Mouse (Mus musculus): Measurements from ENCODE around the gene Uhmk1. TPM values are rescaled to one million over a fixed set of nuclear protein-coding genes. Genes with fewer than 3 reads are reported as not detected.
A peak's percentile ranks its signal among the peaks of the same experiment; 100 is the strongest.

The Uhmk1 gene
- polyA plus RNA-seq, 1 experiment from 2014 or later = 5.6 TPM

GRCm38 (mm10) chr1:170174814-170175332 is 40.3 kb downstream of the Uhmk1 start, which contains the start of gene Uap1:
Uap1 (minus strand) TSS chr1:170174957.
- peak; percentile 96 for ATAC-seq (ENCODE audit: low read depth)
- WGBS (ENCODE audit: insufficient replicate concordance) = under 1% methylated on average over 52 of the region's 52 CpGs

GRCm38 (mm10) chr1:170173991-170174813 is 41.0 kb downstream of the Uhmk1 start:
- Histone ChIP-seq H3K4me1 (replicated peaks) (peaks cover 41% of the 10 kb centered on the region), H3K27me3 (no peaks in the 10 kb centered on the region), H3K9ac (peak overlapping the region; percentile 92), H3K4me3 (replicated peaks) (peak overlapping the region; percentile 92), H3K27ac (peak overlapping the region; percentile 85), H3K4me2 (peak overlapping the region; percentile 88), H3K36me3 (no peaks in the 10 kb centered on the region), H3K9me3 (replicated peaks) (no peaks in the 10 kb centered on the region)
- DNase-seq = peak; percentile 9
- peak; percentile 57 for ATAC-seq (ENCODE audit: low read depth)
- WGBS (ENCODE audit: insufficient replicate concordance) = under 1% methylated on average over 50 of the region's 50 CpGs

More at GRCm38 (mm10) chr1:170174814-170175332, 40.3 kb downstream of the Uhmk1 start, which contains the start of gene Uap1:
- Histone ChIP-seq H3K9me3 (replicated peaks) (no peaks in the 10 kb centered on the region), H3K36me3 (no peaks in the 10 kb centered on the region), H3K4me2 (peak within 1 kb of the TSS; percentile 88), H3K27me3 (no peaks in the 10 kb centered on the region), H3K9ac (peak within 1 kb of the TSS; percentile 92), H3K4me1 (replicated peaks) (peaks cover 41% of the 10 kb centered on the region), H3K4me3 (replicated peaks) (peak within 1 kb of the TSS; percentile 92), H3K27ac (peak within 1 kb of the TSS; percentile 95)
- peak; percentile 84 for DNase-seq

- WGBS (ENCODE audit: insufficient replicate concordance) = 53% methylated on average over 6 of the region's 6 CpGs
- Histone ChIP-seq H3K4me2 (no peak overlapping the region), H3K27me3 (no peaks in the 10 kb centered on the region), H3K36me3 (peaks cover 24% of the 10 kb centered on the region), H3K4me1 (replicated peaks) (peaks cover 25% of the 10 kb centered on the region), H3K27ac (no peak overlapping the region), H3K9ac (no peak overlapping the region), H3K4me3 (replicated peaks) (no peak overlapping the region), H3K9me3 (replicated peaks) (no peaks in the 10 kb centered on the region)
- no peak for ATAC-seq (ENCODE audit: low read depth)
- DNase-seq = no peak
These were observed 47.4 kb downstream of the Uhmk1 start for GRCm38 (mm10) chr1:170167781-170168180.

GRCm38 (mm10) chr1:170164913-170165312 is 50.3 kb downstream of the Uhmk1 start:
- H3K36me3 ChIP-seq = peaks cover 46% of the 10 kb centered on the region
- H3K4me1 ChIP-seq (replicated peaks) = peaks cover 36% of the 10 kb centered on the region
- H3K9me3 ChIP-seq (replicated peaks) = no peaks in the 10 kb centered on the region
- no peak overlapping the region for H3K27ac ChIP-seq
- H3K9ac ChIP-seq = no peak overlapping the region
- no peak overlapping the region for H3K4me3 ChIP-seq (replicated peaks)
- DNase-seq (no peak), ATAC-seq (ENCODE audit: low read depth) (no peak)
- H3K27me3 ChIP-seq = no peaks in the 10 kb centered on the region
- 65% methylated on average over 3 of the region's 3 CpGs for WGBS (ENCODE audit: insufficient replicate concordance)
- no peak overlapping the region for H3K4me2 ChIP-seq

GRCm38 (mm10) chr1:170164053-170164614 is 51.1 kb downstream of the Uhmk1 start:
- no peak for DNase-seq
- WGBS (ENCODE audit: insufficient replicate concordance) = 70% methylated on average over 2 of the region's 2 CpGs
- Histone ChIP-seq H3K27me3 (no peaks in the 10 kb centered on the region), H3K9me3 (replicated peaks) (no peaks in the 10 kb centered on the region), H3K36me3 (peaks cover 48% of the 10 kb centered on the region), H3K4me1 (replicated peaks) (peaks cover 36% of the 10 kb centered on the region), H3K9ac (no peak overlapping the region), H3K4me3 (replicated peaks) (no peak overlapping the region), H3K4me2 (no peak overlapping the region), H3K27ac (no peak overlapping the region)
- no peak for ATAC-seq (ENCODE audit: low read depth)

GRCm38 (mm10) chr1:170163398-170163943 is 51.7 kb downstream of the Uhmk1 start:
- no peak for DNase-seq
- 54% methylated on average over 3 of the region's 3 CpGs for WGBS (ENCODE audit: insufficient replicate concordance)
- H3K9ac ChIP-seq = no peak overlapping the region
- H3K27me3 ChIP-seq = no peaks in the 10 kb centered on the region
- ATAC-seq (ENCODE audit: low read depth) = no peak
- H3K9me3 ChIP-seq (replicated peaks) = no peaks in the 10 kb centered on the region
- H3K4me2 ChIP-seq = no peak overlapping the region
- peaks cover 34% of the 10 kb centered on the region for H3K4me1 ChIP-seq (replicated peaks)
- no peak overlapping the region for H3K4me3 ChIP-seq (replicated peaks)
- no peak overlapping the region for H3K27ac ChIP-seq
- peaks cover 55% of the 10 kb centered on the region for H3K36me3 ChIP-seq

GRCm38 (mm10) chr1:170161852-170162251 is 53.3 kb downstream of the Uhmk1 start:
- no peaks in the 10 kb centered on the region for H3K27me3 ChIP-seq
- no peaks in the 10 kb centered on the region for H3K9me3 ChIP-seq (replicated peaks)
- no peak overlapping the region for H3K4me3 ChIP-seq (replicated peaks)
- ATAC-seq (ENCODE audit: low read depth) = no peak
- H3K36me3 ChIP-seq = peaks cover 66% of the 10 kb centered on the region
- no peak overlapping the region for H3K27ac ChIP-seq
- 66% methylated on average over 6 of the region's 6 CpGs for WGBS (ENCODE audit: insufficient replicate concordance)
- DNase-seq = no peak
- H3K9ac ChIP-seq = no peak overlapping the region
- H3K4me2 ChIP-seq = no peak overlapping the region
- H3K4me1 ChIP-seq (replicated peaks) = peaks cover 23% of the 10 kb centered on the region

- Histone ChIP-seq H3K4me2 (no peak overlapping the region), H3K4me3 (replicated peaks) (no peak overlapping the region), H3K4me1 (replicated peaks) (peaks cover 23% of the 10 kb centered on the region), H3K9me3 (replicated peaks) (no peaks in the 10 kb centered on the region), H3K27ac (no peak overlapping the region), H3K36me3 (peaks cover 62% of the 10 kb centered on the region), H3K9ac (no peak overlapping the region), H3K27me3 (no peaks in the 10 kb centered on the region)
- DNase-seq (no peak), ATAC-seq (ENCODE audit: low read depth) (no peak)
- WGBS (ENCODE audit: insufficient replicate concordance) = 54% methylated on average over 3 of the region's 3 CpGs
These were observed 54.7 kb downstream of the Uhmk1 start for GRCm38 (mm10) chr1:170160397-170160938.

GRCm38 (mm10) chr1:170159707-170160106 is 55.5 kb downstream of the Uhmk1 start:
- H3K36me3 ChIP-seq = peaks cover 60% of the 10 kb centered on the region
- H3K9ac ChIP-seq = no peak overlapping the region
- no peaks in the 10 kb centered on the region for H3K27me3 ChIP-seq
- 73% methylated on average over 2 of the region's 2 CpGs for WGBS (ENCODE audit: insufficient replicate concordance)
- DNase-seq = no peak
- no peaks in the 10 kb centered on the region for H3K9me3 ChIP-seq (replicated peaks)
- no peak for ATAC-seq (ENCODE audit: low read depth)
- H3K4me1 ChIP-seq (replicated peaks) = peaks cover 23% of the 10 kb centered on the region
- no peak overlapping the region for H3K4me2 ChIP-seq
- H3K4me3 ChIP-seq (replicated peaks) = no peak overlapping the region
- no peak overlapping the region for H3K27ac ChIP-seq

GRCm38 (mm10) chr1:170155761-170156160 is 59.4 kb downstream of the Uhmk1 start:
- no peaks in the 10 kb centered on the region for H3K9me3 ChIP-seq (replicated peaks)
- 0 out of 2 replicates have a peak, but pooled peaks cover 3% of the 10 kb centered on the region for H3K4me1 ChIP-seq (replicated peaks)
- no peak overlapping the region for H3K4me2 ChIP-seq
- ATAC-seq (ENCODE audit: low read depth) = no peak
- 86% methylated on average over 5 of the region's 5 CpGs for WGBS (ENCODE audit: insufficient replicate concordance)
- no peak for DNase-seq
- H3K4me3 ChIP-seq (replicated peaks) = no peak overlapping the region
- H3K9ac ChIP-seq = no peak overlapping the region
- peaks cover 49% of the 10 kb centered on the region for H3K36me3 ChIP-seq
- H3K27me3 ChIP-seq = no peaks in the 10 kb centered on the region
- H3K27ac ChIP-seq = no peak overlapping the region

GRCm38 (mm10) chr1:170155298-170155697 is 59.9 kb downstream of the Uhmk1 start:
- H3K9ac ChIP-seq = no peak overlapping the region
- no peaks in the 10 kb centered on the region for H3K27me3 ChIP-seq
- DNase-seq (no peak), ATAC-seq (ENCODE audit: low read depth) (no peak)
- no peak overlapping the region for H3K4me3 ChIP-seq (replicated peaks)
- H3K4me2 ChIP-seq = no peak overlapping the region
- no peaks in the 10 kb centered on the region for H3K9me3 ChIP-seq (replicated peaks)
- peaks cover 49% of the 10 kb centered on the region for H3K36me3 ChIP-seq
- H3K27ac ChIP-seq = no peak overlapping the region
- 62% methylated on average over 2 of the region's 2 CpGs for WGBS (ENCODE audit: insufficient replicate concordance)
- H3K4me1 ChIP-seq (replicated peaks) = 0 out of 2 replicates have a peak, but pooled peaks cover under 1% of the 10 kb centered on the region
